Mouse (Mus musculus): ENCODE data around the gene Guca2a. TPM values are rescaled to one million over a fixed set of nuclear protein-coding genes. Genes with fewer than 3 reads are reported as not detected.
"Not testable (repeated sequence)": the region's sequence is repeated elsewhere in the genome, so short reads cannot be mapped to it uniquely, and the experiment has no call there.

The Guca2a gene
- polyA plus RNA-seq, 1 experiment from 2014 or later = not detected

GRCm38 (mm10) chr4:119626081-119626645, 11.3 kb upstream of the Guca2a start:
- no peaks in the 10 kb centered on the region for H3K9me3 ChIP-seq (ENCODE audit: control insufficient read depth, low read length)
- WGBS = 29% methylated on average over 7 of the region's 7 CpGs
- H3K4me1 ChIP-seq (replicated peaks; ENCODE audit: control insufficient read depth, insufficient read depth, low read length) = peaks cover 7% of the 10 kb centered on the region
- 0 out of 2 replicates have a peak overlapping the region, but pooled peaks have one; percentile 15 for H3K9ac ChIP-seq (replicated peaks; ENCODE audit: low read depth, low read length)
- ATAC-seq = no peak
- no peaks in the 10 kb centered on the region for H3K27me3 ChIP-seq (replicated peaks; ENCODE audit: control insufficient read depth, insufficient read depth, low read length)
- H3K4me3 ChIP-seq (replicated peaks; ENCODE audit: low read length) = no peak overlapping the region
- H3K36me3 ChIP-seq (ENCODE audit: control insufficient read depth, insufficient read depth) = peaks cover 9% of the 10 kb centered on the region
- no peak overlapping the region for H3K4me2 ChIP-seq (ENCODE audit: low read length)
- H3K27ac ChIP-seq (ENCODE audit: low read length) = no peak overlapping the region

DNA sequence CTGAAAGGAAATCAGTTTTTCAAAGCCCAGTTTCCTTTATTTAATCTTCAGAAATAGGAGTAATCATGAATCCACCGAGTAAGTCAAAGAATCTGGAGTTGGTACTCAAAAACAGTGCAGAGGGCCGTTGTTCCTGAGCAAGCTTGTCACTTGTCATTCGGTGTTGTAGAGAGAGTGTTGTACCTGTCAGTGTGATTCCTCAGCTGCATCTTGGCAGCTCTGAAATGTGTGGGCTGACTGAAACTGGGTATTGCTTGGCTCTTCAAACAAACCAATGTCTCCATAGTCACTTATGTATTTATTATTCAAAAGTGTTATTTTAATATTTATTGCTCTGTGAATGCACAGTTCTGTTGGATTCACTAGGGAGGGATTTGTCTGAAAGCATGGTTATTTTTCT, 10.6 kb upstream of the Guca2a start:
- H3K27ac ChIP-seq (ENCODE audit: low read length) = no peak overlapping the region; the same call in none of the 2 replicates
- no peak overlapping the region for H3K4me3 ChIP-seq (replicated peaks; ENCODE audit: low read length)
- H3K4me2 ChIP-seq (ENCODE audit: low read length) = no peak overlapping the region
- 49% methylated on average over 3 of the region's 3 CpGs for WGBS
- peaks cover 9% of the 10 kb centered on the region for H3K36me3 ChIP-seq (ENCODE audit: control insufficient read depth, insufficient read depth)
- no peak for ATAC-seq
- no peak overlapping the region for H3K9ac ChIP-seq (replicated peaks; ENCODE audit: low read depth, low read length)
- H3K4me1 ChIP-seq (replicated peaks; ENCODE audit: control insufficient read depth, insufficient read depth, low read length) = peaks cover 9% of the 10 kb centered on the region
- no peaks in the 10 kb centered on the region for H3K27me3 ChIP-seq (replicated peaks; ENCODE audit: control insufficient read depth, insufficient read depth, low read length)
- H3K9me3 ChIP-seq (ENCODE audit: control insufficient read depth, low read length) = no peaks in the 10 kb centered on the region

DNA sequence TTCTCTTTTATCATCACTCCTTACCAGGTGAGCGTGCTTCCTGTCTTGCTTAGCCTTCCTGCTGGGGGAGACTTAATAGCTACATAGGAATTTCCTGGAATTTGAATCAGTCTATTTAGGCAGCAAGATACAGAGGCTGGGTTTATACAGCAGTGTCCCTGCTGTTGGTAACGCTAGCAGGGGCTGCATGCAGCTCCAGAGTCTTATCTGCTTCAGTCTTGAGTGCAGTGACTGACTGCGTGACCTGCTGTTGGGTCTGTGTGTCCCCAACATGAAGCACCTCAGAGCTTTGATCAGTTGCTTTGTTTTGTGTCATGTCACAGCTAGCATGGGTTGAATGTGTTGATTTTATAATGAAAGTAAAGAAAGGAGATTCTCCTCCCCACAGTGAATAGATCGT, 10.2 kb upstream of the Guca2a start:
- Histone ChIP-seq H3K4me3 (replicated peaks; ENCODE audit: low read length) (no peak overlapping the region), H3K9me3 (ENCODE audit: control insufficient read depth, low read length) (no peaks in the 10 kb centered on the region), H3K27me3 (replicated peaks; ENCODE audit: control insufficient read depth, insufficient read depth, low read length) (no peaks in the 10 kb centered on the region), H3K4me1 (replicated peaks; ENCODE audit: control insufficient read depth, insufficient read depth, low read length) (peaks cover 9% of the 10 kb centered on the region), H3K36me3 (ENCODE audit: control insufficient read depth, insufficient read depth) (peaks cover 9% of the 10 kb centered on the region), H3K4me2 (ENCODE audit: low read length) (no peak overlapping the region), H3K27ac (ENCODE audit: low read length) (no peak overlapping the region; the same call in 1 of the 2 replicates), H3K9ac (replicated peaks; ENCODE audit: low read depth, low read length) (no peak overlapping the region)
- WGBS = 22% methylated on average over 4 of the region's 4 CpGs
- ATAC-seq = no peak

DNA sequence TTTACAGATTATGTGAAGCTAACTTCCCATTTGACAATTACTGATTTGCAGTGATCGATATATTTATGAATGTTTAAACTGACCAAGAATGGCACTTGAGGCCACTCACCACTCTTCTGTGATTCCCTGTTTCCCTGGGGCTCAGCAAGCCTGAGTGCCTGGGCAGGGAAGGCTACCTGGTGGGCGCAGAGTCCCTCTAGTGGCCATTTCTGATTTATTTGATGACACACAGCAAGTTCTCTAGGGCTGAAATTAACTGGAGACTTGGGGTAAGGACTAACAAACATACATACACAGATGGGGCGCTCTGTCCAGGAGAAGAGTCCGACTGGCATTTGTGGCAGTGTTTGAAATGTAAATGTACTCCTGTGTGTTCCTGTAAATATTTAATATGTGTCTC, 9.1 kb upstream of the Guca2a start:
- H3K9me3 ChIP-seq (ENCODE audit: control insufficient read depth, low read length); H3K36me3 ChIP-seq (ENCODE audit: control insufficient read depth, insufficient read depth); H3K4me2 ChIP-seq (ENCODE audit: low read length); H3K27ac ChIP-seq (ENCODE audit: low read length); H3K4me3 ChIP-seq (replicated peaks; ENCODE audit: low read length); H3K9ac ChIP-seq (replicated peaks; ENCODE audit: low read depth, low read length); H3K27me3 ChIP-seq (replicated peaks; ENCODE audit: control insufficient read depth, insufficient read depth, low read length): not testable (repeated sequence)
- 0 out of 2 replicates have a peak, but pooled peaks have one; percentile 34 for ATAC-seq
- 85% methylated on average over 3 of the region's 4 CpGs for WGBS
- peaks cover 15% of the 10 kb centered on the region for H3K4me1 ChIP-seq (replicated peaks; ENCODE audit: control insufficient read depth, insufficient read depth, low read length)

GRCm38 (mm10) chr4:119631115-119631919, 6.2 kb upstream of the Guca2a start:
- Histone ChIP-seq H3K9ac (replicated peaks; ENCODE audit: low read depth, low read length) (no peak overlapping the region; the same call in 1 of the 2 replicates), H3K4me1 (replicated peaks; ENCODE audit: control insufficient read depth, insufficient read depth, low read length) (peaks cover 23% of the 10 kb centered on the region)
- peak; percentile 68 for ATAC-seq

GRCm38 (mm10) chr4:119632721-119633120, 4.8 kb upstream of the Guca2a start:
- Histone ChIP-seq H3K27me3 (replicated peaks; ENCODE audit: control insufficient read depth, insufficient read depth, low read length) (no peaks in the 10 kb centered on the region), H3K27ac (ENCODE audit: low read length) (0 out of 2 replicates have a peak overlapping the region, but pooled peaks have one; percentile 8), H3K36me3 (ENCODE audit: control insufficient read depth, insufficient read depth) (0 out of 2 replicates have a peak, but pooled peaks cover 2% of the 10 kb centered on the region), H3K4me3 (replicated peaks; ENCODE audit: low read length) (no peak overlapping the region), H3K9ac (replicated peaks; ENCODE audit: low read depth, low read length) (no peak overlapping the region), H3K4me2 (ENCODE audit: low read length) (no peak overlapping the region), H3K9me3 (ENCODE audit: control insufficient read depth, low read length) (no peaks in the 10 kb centered on the region), H3K4me1 (replicated peaks; ENCODE audit: control insufficient read depth, insufficient read depth, low read length) (peaks cover 19% of the 10 kb centered on the region)
- no peak for ATAC-seq
- WGBS = 58% methylated on average over 7 of the region's 7 CpGs

More at GRCm38 (mm10) chr4:119631115-119631919, 6.2 kb upstream of the Guca2a start:
- Histone ChIP-seq H3K36me3 (ENCODE audit: control insufficient read depth, insufficient read depth) (peaks cover 2% of the 10 kb centered on the region; the same call in 1 of the 2 replicates), H3K4me2 (ENCODE audit: low read length) (no peak overlapping the region), H3K4me3 (replicated peaks; ENCODE audit: low read length) (no peak overlapping the region), H3K9me3 (ENCODE audit: control insufficient read depth, low read length) (no peaks in the 10 kb centered on the region), H3K27ac (ENCODE audit: low read length) (no peak overlapping the region), H3K27me3 (replicated peaks; ENCODE audit: control insufficient read depth, insufficient read depth, low read length) (no peaks in the 10 kb centered on the region)
- 75% methylated on average over 11 of the region's 11 CpGs for WGBS

DNA sequence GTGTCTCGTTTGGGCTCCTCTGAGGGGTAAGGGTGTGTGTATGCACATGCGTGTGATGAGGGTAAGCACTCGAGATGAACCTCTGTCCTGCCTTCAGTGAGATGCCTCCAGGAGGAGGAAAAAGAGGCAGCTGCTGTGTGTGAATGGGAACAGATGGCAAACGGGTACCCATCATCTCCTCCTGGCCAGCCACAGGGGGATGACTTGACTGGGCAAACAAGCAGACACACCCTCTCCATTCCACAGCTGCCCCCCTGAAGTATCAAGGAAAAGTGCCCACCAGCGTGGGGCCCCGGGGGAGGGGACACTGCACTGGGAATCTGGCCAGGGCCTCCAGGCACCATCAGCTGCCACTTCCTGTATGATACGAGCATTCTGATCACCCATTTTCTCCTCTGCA, 4.2 kb upstream of the Guca2a start:
- Histone ChIP-seq H3K9ac (replicated peaks; ENCODE audit: low read depth, low read length) (no peak overlapping the region), H3K27ac (ENCODE audit: low read length) (no peak overlapping the region), H3K9me3 (ENCODE audit: control insufficient read depth, low read length) (no peaks in the 10 kb centered on the region), H3K27me3 (replicated peaks; ENCODE audit: control insufficient read depth, insufficient read depth, low read length) (no peaks in the 10 kb centered on the region), H3K4me1 (replicated peaks; ENCODE audit: control insufficient read depth, insufficient read depth, low read length) (peaks cover 19% of the 10 kb centered on the region), H3K4me2 (ENCODE audit: low read length) (no peak overlapping the region), H3K36me3 (ENCODE audit: control insufficient read depth, insufficient read depth) (0 out of 2 replicates have a peak, but pooled peaks cover 2% of the 10 kb centered on the region), H3K4me3 (replicated peaks; ENCODE audit: low read length) (no peak overlapping the region)
- WGBS = 22% methylated on average over 7 of the region's 7 CpGs
- ATAC-seq = no peak

DNA sequence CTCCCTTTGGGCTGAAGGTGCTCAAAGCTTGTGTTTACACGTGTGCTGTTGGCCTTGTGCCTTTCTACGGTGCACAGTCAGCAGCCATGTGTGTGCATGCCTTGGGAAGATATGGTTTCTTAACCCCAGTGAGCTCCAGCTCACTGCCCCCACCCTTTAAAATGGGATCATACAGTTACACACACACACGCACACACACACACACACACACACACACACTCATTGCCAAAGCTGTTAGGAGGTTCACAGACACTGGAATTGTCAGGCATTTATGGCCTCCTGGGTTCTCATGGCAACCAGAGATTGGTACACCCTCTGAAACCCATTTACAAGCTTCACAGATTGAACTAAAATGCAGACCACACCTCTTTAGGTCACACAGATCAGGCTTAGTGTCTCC, 3.6 kb upstream of the Guca2a start:
- Histone ChIP-seq H3K9ac (replicated peaks; ENCODE audit: low read depth, low read length) (no peak overlapping the region), H3K27ac (ENCODE audit: low read length) (no peak overlapping the region), H3K4me2 (ENCODE audit: low read length) (no peak overlapping the region), H3K27me3 (replicated peaks; ENCODE audit: control insufficient read depth, insufficient read depth, low read length) (no peaks in the 10 kb centered on the region), H3K4me1 (replicated peaks; ENCODE audit: control insufficient read depth, insufficient read depth, low read length) (peaks cover 19% of the 10 kb centered on the region), H3K36me3 (ENCODE audit: control insufficient read depth, insufficient read depth) (0 out of 2 replicates have a peak, but pooled peaks cover 2% of the 10 kb centered on the region), H3K9me3 (ENCODE audit: control insufficient read depth, low read length) (no peaks in the 10 kb centered on the region), H3K4me3 (replicated peaks; ENCODE audit: low read length) (no peak overlapping the region)
- ATAC-seq = no peak
- WGBS = 78% methylated on average over 3 of the region's 3 CpGs

DNA sequence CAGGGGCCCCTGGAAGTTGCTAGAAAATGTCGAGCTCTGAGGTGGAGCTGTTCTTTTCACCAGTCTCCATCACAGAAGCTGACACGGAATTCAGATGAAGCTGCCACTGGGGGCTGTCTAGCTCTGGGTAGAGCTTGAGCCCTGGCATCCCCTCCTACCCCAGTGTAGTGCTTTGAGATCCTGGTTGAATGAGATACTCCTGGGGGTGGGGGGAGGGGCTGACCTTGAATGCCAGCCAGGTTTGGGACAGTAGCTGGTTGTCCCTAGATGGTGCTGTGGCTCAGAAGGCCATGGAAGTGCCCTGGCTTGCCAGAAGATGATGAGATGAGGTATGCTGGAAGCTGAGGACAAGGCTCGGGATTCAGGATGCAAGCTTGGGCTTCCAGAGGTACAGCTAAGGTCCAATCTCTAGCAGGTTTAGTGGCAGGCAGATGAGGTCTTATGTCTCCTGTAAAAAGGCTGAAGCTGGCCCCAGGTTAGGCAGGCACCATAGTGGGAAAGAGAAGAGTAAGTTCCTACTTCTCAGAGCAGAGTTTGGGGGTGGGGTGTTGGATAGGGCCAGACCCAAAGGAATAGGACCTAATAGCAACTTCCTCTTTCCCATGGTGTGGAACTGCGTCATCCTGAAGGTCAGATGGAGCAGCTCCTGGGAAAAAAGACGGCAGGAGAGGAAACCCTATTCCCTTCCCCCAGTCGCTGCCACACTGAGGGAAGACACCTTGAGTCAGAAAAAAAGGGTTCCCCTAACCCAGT, 2.4 kb upstream of the Guca2a start:
- Histone ChIP-seq H3K4me1 (replicated peaks; ENCODE audit: control insufficient read depth, insufficient read depth, low read length) (peaks cover 19% of the 10 kb centered on the region), H3K9me3 (ENCODE audit: control insufficient read depth, low read length) (no peaks in the 10 kb centered on the region), H3K27ac (ENCODE audit: low read length) (no peak overlapping the region), H3K4me3 (replicated peaks; ENCODE audit: low read length) (no peak overlapping the region), H3K9ac (replicated peaks; ENCODE audit: low read depth, low read length) (no peak overlapping the region), H3K4me2 (ENCODE audit: low read length) (no peak overlapping the region), H3K27me3 (replicated peaks; ENCODE audit: control insufficient read depth, insufficient read depth, low read length) (no peaks in the 10 kb centered on the region), H3K36me3 (ENCODE audit: control insufficient read depth, insufficient read depth) (no peaks in the 10 kb centered on the region)
- ATAC-seq = no peak
- WGBS = 64% methylated on average over 6 of the region's 6 CpGs

Data from forebrain, embryonic 16.5 days (tissue).